ENCODE assay signal across 7 mouse cellular contexts in the genomic region with DNA sequence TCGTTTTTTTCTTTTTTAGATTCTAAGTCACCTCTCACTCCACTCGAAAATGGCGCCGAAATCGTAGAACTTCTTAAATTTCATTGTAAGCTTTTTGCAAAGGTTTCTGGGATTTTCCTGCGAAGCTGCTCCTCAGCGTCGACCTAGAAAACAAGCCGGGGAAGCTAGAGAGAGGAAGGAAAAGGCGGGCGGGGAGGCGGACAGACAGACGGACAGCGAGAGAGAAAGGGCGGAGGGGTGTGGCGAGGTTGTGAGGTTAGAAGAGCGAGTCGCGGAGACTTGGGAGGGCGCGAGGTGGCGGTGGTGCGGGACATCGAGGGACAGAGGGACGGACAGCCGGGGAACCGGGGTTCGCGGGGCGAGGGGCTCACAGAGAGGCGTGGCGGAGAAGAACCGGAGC.
DNase-seq lines count a peak whose midpoint lies in the region; ATAC-seq and TF ChIP-seq lines count a peak whose summit lies in the region.

No protein-coding gene starts in this region.

- H3K4me1 ChIP-seq in E14TG2a.4 (replicated peaks; ENCODE audit: low read depth, low read length): peaks cover 33% of the 10 kb centered on the region
- H3K4me1 ChIP-seq in forebrain, embryonic 15.5 days: peaks cover 4% of the 10 kb centered on the region; the same call in 1 of the 2 replicates
- peaks cover 0 to 6% of the 10 kb centered on the region in 2 experiments; a peak in 2 of 4 replicates for H3K4me1 ChIP-seq in liver, embryonic 14.5 days (replicated peaks; ENCODE audit: control insufficient read depth in 2 of 2, insufficient read depth in 2 of 2, low read length in 1 of 2)

- H3K9me3 ChIP-seq in E14TG2a.4 (ENCODE audit: low read length): no peaks in the 10 kb centered on the region
- H3K9me3 ChIP-seq in forebrain, embryonic 15.5 days: no peaks in the 10 kb centered on the region
- no peaks in the 10 kb centered on the region for H3K9me3 ChIP-seq in liver, embryonic 14.5 days (ENCODE audit: control insufficient read depth, low read length)

- no peaks in the 10 kb centered on the region for H3K36me3 ChIP-seq in E14TG2a.4 (ENCODE audit: insufficient read depth, low read length)
- no peaks in the 10 kb centered on the region for H3K36me3 ChIP-seq in forebrain, embryonic 15.5 days
- no peaks in the 10 kb centered on the region for H3K36me3 ChIP-seq in liver, embryonic 14.5 days (replicated peaks; ENCODE audit: control insufficient read depth, insufficient read depth, low read depth)

- 25% methylated on average over 33 of the region's 33 CpGs for WGBS in forebrain, embryonic 15.5 days
- 11% methylated on average over 33 of the region's 33 CpGs for WGBS in liver, embryonic 14.5 days (ENCODE audit: insufficient replicate concordance)

- no peak for TF ChIP-seq EP300 in liver, embryonic 14.5 days (IDR thresholded peaks at IDR 0.05; ENCODE audit: low read depth)

- peaks cover 28% of the 10 kb centered on the region for H3K27me3 ChIP-seq in E14TG2a.4 (ENCODE audit: insufficient read depth, low read length)
- no peaks in the 10 kb centered on the region for H3K27me3 ChIP-seq in forebrain, embryonic 15.5 days
- peaks cover 21% of the 10 kb centered on the region for H3K27me3 ChIP-seq in liver, embryonic 14.5 days (ENCODE audit: control insufficient read depth, insufficient read depth, low read length)

- H3K9ac ChIP-seq in forebrain, embryonic 15.5 days (replicated peaks): peak overlapping the region; percentile 59
- peak overlapping the region; percentile 76 for H3K9ac ChIP-seq in liver, embryonic 14.5 days (replicated peaks)

- DNase-seq in T-cell, adult 2 months (ENCODE audit: low spot score): peak; percentile 2
- DNase-seq in induced T-regulatory cell, adult 2 months (ENCODE audit: low read depth): peak; percentile 37
- peak in 2 of 3 experiments; percentile 9 to 17 for DNase-seq in liver, embryonic 14.5 days (ENCODE audit: low read depth in 3 of 3, low spot score in 3 of 3)
- DNase-seq in naive thymus-derived CD4-positive, alpha-beta T cell, adult 2 months (ENCODE audit: low read depth): peak; percentile 34
- peak; percentile 59 for DNase-seq in thymus, postnatal 4 days

- TF ChIP-seq CTCF in E14TG2a.4 (conservative IDR thresholded peaks at IDR 0.05; ENCODE audit: low read length): no peak
- no peak for TF ChIP-seq CTCF in liver, embryonic 14.5 days (IDR thresholded peaks at IDR 0.05; ENCODE audit: low read depth)

- peak overlapping the region; percentile 62 for H3K27ac ChIP-seq in forebrain, embryonic 15.5 days (replicated peaks)
- peak overlapping the region; percentile 36 for H3K27ac ChIP-seq in liver, embryonic 14.5 days

- ATAC-seq in forebrain, embryonic 15.5 days (replicated peaks): peak; percentile 59
- peak; percentile 70 for ATAC-seq in liver, embryonic 14.5 days (ENCODE audit: insufficient read depth)

- H3K4me2 ChIP-seq in forebrain, embryonic 15.5 days (replicated peaks): peak overlapping the region; percentile 61
- H3K4me2 ChIP-seq in liver, embryonic 14.5 days (ENCODE audit: low read depth): peak overlapping the region; percentile 81

- peak overlapping the region; percentile 80 for H3K4me3 ChIP-seq in E14TG2a.4 (replicated peaks; ENCODE audit: low read length)
- peak overlapping the region; percentile 58 for H3K4me3 ChIP-seq in forebrain, embryonic 15.5 days
- peak overlapping the region; percentile 68 to 72 for H3K4me3 ChIP-seq in liver, embryonic 14.5 days (ENCODE audit: insufficient read depth in 1 of 2, low read depth in 2 of 2, low read length in 2 of 2)

Comparison
In these comparisons a context has a peak if more than half of its experiments do, and no peak if none do; other contexts are left out.
1. Peak in every context shown above with its lines: DNase-seq, ATAC-seq, H3K4me3 ChIP-seq and H3K27ac ChIP-seq.
2. DNase-seq: peak in every context shown above with its lines; median percentile 59 in thymus, postnatal 4 days; 37 in induced T-regulatory cell, adult 2 months; 34 in naive thymus-derived CD4-positive, alpha-beta T cell, adult 2 months; 13 in liver, embryonic 14.5 days; 2 in T-cell, adult 2 months.